Mouse (Mus musculus) myocyte (in vitro differentiated cells): ENCODE measurements around the gene Atxn2.

Experiments
- CEBPB ChIP-seq: IDR thresholded peaks from 2 replicates; pipeline ENCODE4 v1.6.1; 2011; ENCODE audit warnings: mild to moderate bottlenecking, moderate library complexity; ENCODE audit not compliant: poor library complexity, insufficient read depth, severe bottlenecking
- E2F4 ChIP-seq: IDR thresholded peaks from one replicate; pipeline ENCODE4 v1.6.1; 2011; ENCODE audit warnings: mild to moderate bottlenecking, control low read depth, moderate library complexity; ENCODE audit not compliant: insufficient read depth
- MYOD1 ChIP-seq, 3 experiments: IDR thresholded peaks; one replicate each; pipeline ENCODE4 v1.6.1; 2011; ENCODE audit warnings: control low read depth in 2 of 3, low read depth in 2 of 3, mild to moderate bottlenecking in 2 of 3, moderate library complexity in 1 of 3; ENCODE audit not compliant: insufficient read length in 2 of 3, control insufficient read depth in 1 of 3
- MYOG ChIP-seq, 3 experiments: IDR thresholded peaks; one replicate each; pipeline ENCODE4 v1.6.1; 2011; ENCODE audit warnings: control low read depth in 2 of 3, low read depth in 2 of 3, mild to moderate bottlenecking in 2 of 3; ENCODE audit not compliant: insufficient read length in 2 of 3, control insufficient read depth in 1 of 3, insufficient read depth in 1 of 3
- POLR2A ChIP-seq: IDR thresholded peaks from one replicate; pipeline ENCODE4 v1.6.1; 2011; ENCODE audit warnings: low read depth, mild to moderate bottlenecking, control low read depth, moderate library complexity; ENCODE audit not compliant: insufficient read length
- POLR2AphosphoS2 ChIP-seq: IDR thresholded peaks from one replicate; pipeline ENCODE4 v1.6.1; 2011; ENCODE audit warnings: low read depth, control low read depth; ENCODE audit not compliant: insufficient read length
- USF1 ChIP-seq: IDR thresholded peaks from one replicate; pipeline ENCODE4 v1.6.1; 2011; ENCODE audit warnings: low read depth, mild to moderate bottlenecking, control low read depth, moderate library complexity

DNA sequence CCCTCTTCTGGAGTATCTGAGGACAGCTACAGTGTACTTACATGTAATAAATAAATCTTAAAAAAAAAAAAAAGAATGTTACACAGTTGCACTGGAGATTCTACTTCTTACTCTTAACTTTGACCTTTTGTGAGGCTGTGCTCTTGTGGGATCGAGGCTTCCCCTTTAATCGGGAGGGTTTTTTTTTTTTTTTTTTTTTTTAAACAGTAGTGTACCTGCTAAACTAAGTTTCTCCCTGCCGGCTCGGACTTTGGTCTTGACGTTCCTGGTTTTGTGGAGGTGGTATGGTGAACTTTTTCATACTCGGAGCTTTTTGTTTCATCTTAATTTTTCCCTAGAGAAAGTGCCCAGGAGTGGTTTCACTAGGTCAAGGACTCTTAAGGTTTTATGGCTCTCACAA lies 3.8 kb downstream of the Atxn2 start:
- TF ChIP-seq POLR2A: no peak
- TF ChIP-seq E2F4: no peak
- TF ChIP-seq CEBPB: no peak
- no peak for TF ChIP-seq POLR2AphosphoS2
- TF ChIP-seq USF1: no peak
- no peak for TF ChIP-seq MYOD1 (IDR thresholded peaks at IDR 0.05; ENCODE audit: control insufficient read depth in 1 of 3, insufficient read length in 2 of 3, low read depth in 2 of 3)
- TF ChIP-seq MYOG (IDR thresholded peaks at IDR 0.05; ENCODE audit: control insufficient read depth in 1 of 3, insufficient read depth in 1 of 3, insufficient read length in 2 of 3, low read depth in 2 of 3): no peak
